Mouse (Mus musculus): Measurements from ENCODE around the gene 2010109A12Rik. TPM values are rescaled to one million over a fixed set of nuclear protein-coding genes. Genes with fewer than 3 reads are reported as not detected.

2010109A12Rik gene
- polyA plus RNA-seq (2014; fragmentation: Nextera tagmentation; extraction: Ambion mirVana) = 1.3 and 1.4 TPM in 2 replicates

- Histone ChIP-seq H3K9ac (replicated peaks; ENCODE audit: low read depth, low read length) (peak within 1 kb of the TSS; percentile 91), H3K27ac (ENCODE audit: low read depth, low read length) (peak within 1 kb of the TSS; percentile 92), H3K27me3 (ENCODE audit: control insufficient read depth, insufficient read depth, low read length) (no peaks in the 10 kb centered on the region), H3K4me2 (ENCODE audit: low read depth, low read length) (peak within 1 kb of the TSS; percentile 89), H3K9me3 (ENCODE audit: control insufficient read depth, low read length) (no peaks in the 10 kb centered on the region), H3K36me3 (ENCODE audit: control insufficient read depth, insufficient read depth, low read length) (peaks cover 4% of the 10 kb centered on the region; the same call in 1 of the 2 replicates), H3K4me3 (ENCODE audit: low read depth, low read length) (peak within 1 kb of the TSS; percentile 92), H3K4me1 (ENCODE audit: control insufficient read depth, insufficient read depth, low read length) (peaks cover 15% of the 10 kb centered on the region)
- ATAC-seq (ENCODE audit: low read depth) = peak; percentile 97
- WGBS = under 1% methylated on average over 79 of the region's 79 CpGs
Observed at GRCm38 (mm10) chr5:93206109-93207005, at the start of gene 2010109A12Rik, which contains the start of gene Ccni. TSS of gene 2010109A12Rik (plus strand) at chr5:93206518. TSS of gene Ccni (minus strand) at chr5:93206495.

- 81% methylated on average over 3 of the region's 3 CpGs for WGBS
- H3K27me3 ChIP-seq (ENCODE audit: control insufficient read depth, insufficient read depth, low read length) = no peaks in the 10 kb centered on the region
- H3K4me2 ChIP-seq (ENCODE audit: low read depth, low read length) = no peak overlapping the region
- H3K9ac ChIP-seq (replicated peaks; ENCODE audit: low read depth, low read length) = no peak overlapping the region
- peaks cover 32% of the 10 kb centered on the region for H3K36me3 ChIP-seq (ENCODE audit: control insufficient read depth, insufficient read depth, low read length)
- H3K27ac ChIP-seq (ENCODE audit: low read depth, low read length) = no peak overlapping the region
- H3K9me3 ChIP-seq (ENCODE audit: control insufficient read depth, low read length) = no peaks in the 10 kb centered on the region
- no peak overlapping the region for H3K4me3 ChIP-seq (ENCODE audit: low read depth, low read length)
- H3K4me1 ChIP-seq (ENCODE audit: control insufficient read depth, insufficient read depth, low read length) = no peaks in the 10 kb centered on the region
- ATAC-seq (ENCODE audit: low read depth) = peak; percentile 25; the same call in 1 of the 2 replicates
Observed at GRCm38 (mm10) chr5:93163541-93163940, 42.8 kb upstream of the 2010109A12Rik start.

GRCm38 (mm10) chr5:93167919-93168516 is 38.3 kb upstream of the 2010109A12Rik start:
- Histone ChIP-seq H3K4me3 (ENCODE audit: low read depth, low read length) (no peak overlapping the region), H3K36me3 (ENCODE audit: control insufficient read depth, insufficient read depth, low read length) (peaks cover 39% of the 10 kb centered on the region), H3K9me3 (ENCODE audit: control insufficient read depth, low read length) (no peaks in the 10 kb centered on the region), H3K27ac (ENCODE audit: low read depth, low read length) (no peak overlapping the region), H3K9ac (replicated peaks; ENCODE audit: low read depth, low read length) (no peak overlapping the region), H3K4me1 (ENCODE audit: control insufficient read depth, insufficient read depth, low read length) (no peaks in the 10 kb centered on the region), H3K27me3 (ENCODE audit: control insufficient read depth, insufficient read depth, low read length) (no peaks in the 10 kb centered on the region), H3K4me2 (ENCODE audit: low read depth, low read length) (no peak overlapping the region)
- no peak for ATAC-seq (ENCODE audit: low read depth)
- 95% methylated on average over 11 of the region's 11 CpGs for WGBS

GRCm38 (mm10) chr5:93168654-93169053 is 37.7 kb upstream of the 2010109A12Rik start:
- H3K36me3 ChIP-seq (ENCODE audit: control insufficient read depth, insufficient read depth, low read length) = peaks cover 39% of the 10 kb centered on the region
- 92% methylated on average over 6 of the region's 6 CpGs for WGBS

GRCm38 (mm10) chr5:93171420-93171819 is 34.9 kb upstream of the 2010109A12Rik start:
- 97% methylated on average over 15 of the region's 15 CpGs for WGBS
- Histone ChIP-seq H3K4me3 (ENCODE audit: low read depth, low read length) (no peak overlapping the region), H3K9ac (replicated peaks; ENCODE audit: low read depth, low read length) (no peak overlapping the region), H3K27ac (ENCODE audit: low read depth, low read length) (no peak overlapping the region), H3K9me3 (ENCODE audit: control insufficient read depth, low read length) (no peaks in the 10 kb centered on the region), H3K36me3 (ENCODE audit: control insufficient read depth, insufficient read depth, low read length) (peaks cover 42% of the 10 kb centered on the region), H3K4me2 (ENCODE audit: low read depth, low read length) (no peak overlapping the region), H3K27me3 (ENCODE audit: control insufficient read depth, insufficient read depth, low read length) (no peaks in the 10 kb centered on the region), H3K4me1 (ENCODE audit: control insufficient read depth, insufficient read depth, low read length) (no peaks in the 10 kb centered on the region)
- no peak for ATAC-seq (ENCODE audit: low read depth)

More at GRCm38 (mm10) chr5:93168654-93169053, 37.7 kb upstream of the 2010109A12Rik start:
- ATAC-seq (ENCODE audit: low read depth) = no peak
- Histone ChIP-seq H3K9ac (replicated peaks; ENCODE audit: low read depth, low read length) (no peak overlapping the region), H3K4me3 (ENCODE audit: low read depth, low read length) (no peak overlapping the region), H3K4me1 (ENCODE audit: control insufficient read depth, insufficient read depth, low read length) (no peaks in the 10 kb centered on the region), H3K27me3 (ENCODE audit: control insufficient read depth, insufficient read depth, low read length) (no peaks in the 10 kb centered on the region), H3K9me3 (ENCODE audit: control insufficient read depth, low read length) (no peaks in the 10 kb centered on the region), H3K4me2 (ENCODE audit: low read depth, low read length) (no peak overlapping the region), H3K27ac (ENCODE audit: low read depth, low read length) (no peak overlapping the region)

GRCm38 (mm10) chr5:93172536-93172935 is 33.8 kb upstream of the 2010109A12Rik start:
- Histone ChIP-seq H3K27ac (ENCODE audit: low read depth, low read length) (no peak overlapping the region), H3K9ac (replicated peaks; ENCODE audit: low read depth, low read length) (no peak overlapping the region), H3K36me3 (ENCODE audit: control insufficient read depth, insufficient read depth, low read length) (peaks cover 38% of the 10 kb centered on the region), H3K27me3 (ENCODE audit: control insufficient read depth, insufficient read depth, low read length) (no peaks in the 10 kb centered on the region), H3K4me3 (ENCODE audit: low read depth, low read length) (no peak overlapping the region), H3K9me3 (ENCODE audit: control insufficient read depth, low read length) (no peaks in the 10 kb centered on the region), H3K4me2 (ENCODE audit: low read depth, low read length) (no peak overlapping the region), H3K4me1 (ENCODE audit: control insufficient read depth, insufficient read depth, low read length) (no peaks in the 10 kb centered on the region)
- ATAC-seq (ENCODE audit: low read depth) = no peak
- 86% methylated on average over 6 of the region's 6 CpGs for WGBS

- WGBS = 87% methylated on average over 6 of the region's 6 CpGs
- peaks cover 24% of the 10 kb centered on the region; the same call in 1 of the 2 replicates for H3K36me3 ChIP-seq (ENCODE audit: control insufficient read depth, insufficient read depth, low read length)
Observed at GRCm38 (mm10) chr5:93174675-93175074, 31.6 kb upstream of the 2010109A12Rik start.

GRCm38 (mm10) chr5:93178616-93179015 is 27.7 kb upstream of the 2010109A12Rik start:
- Histone ChIP-seq H3K9ac (replicated peaks; ENCODE audit: low read depth, low read length) (no peak overlapping the region), H3K4me2 (ENCODE audit: low read depth, low read length) (no peak overlapping the region), H3K4me1 (ENCODE audit: control insufficient read depth, insufficient read depth, low read length) (no peaks in the 10 kb centered on the region), H3K9me3 (ENCODE audit: control insufficient read depth, low read length) (no peaks in the 10 kb centered on the region), H3K27ac (ENCODE audit: low read depth, low read length) (no peak overlapping the region), H3K27me3 (ENCODE audit: control insufficient read depth, insufficient read depth, low read length) (no peaks in the 10 kb centered on the region), H3K36me3 (ENCODE audit: control insufficient read depth, insufficient read depth, low read length) (peaks cover 9% of the 10 kb centered on the region; the same call in 1 of the 2 replicates), H3K4me3 (ENCODE audit: low read depth, low read length) (no peak overlapping the region)
- 83% methylated on average over 6 of the region's 6 CpGs for WGBS
- ATAC-seq (ENCODE audit: low read depth) = no peak

More at GRCm38 (mm10) chr5:93174675-93175074, 31.6 kb upstream of the 2010109A12Rik start:
- no peak overlapping the region for H3K4me2 ChIP-seq (ENCODE audit: low read depth, low read length)
- no peak overlapping the region for H3K9ac ChIP-seq (replicated peaks; ENCODE audit: low read depth, low read length)
- no peak for ATAC-seq (ENCODE audit: low read depth)
- H3K4me1 ChIP-seq (ENCODE audit: control insufficient read depth, insufficient read depth, low read length) = no peaks in the 10 kb centered on the region
- no peaks in the 10 kb centered on the region for H3K9me3 ChIP-seq (ENCODE audit: control insufficient read depth, low read length)
- no peak overlapping the region for H3K4me3 ChIP-seq (ENCODE audit: low read depth, low read length)
- H3K27me3 ChIP-seq (ENCODE audit: control insufficient read depth, insufficient read depth, low read length) = no peaks in the 10 kb centered on the region
- no peak overlapping the region for H3K27ac ChIP-seq (ENCODE audit: low read depth, low read length)

- no peak overlapping the region for H3K4me3 ChIP-seq (ENCODE audit: low read depth, low read length)
- H3K27me3 ChIP-seq (ENCODE audit: control insufficient read depth, insufficient read depth, low read length) = no peaks in the 10 kb centered on the region
- H3K27ac ChIP-seq (ENCODE audit: low read depth, low read length) = no peak overlapping the region
- H3K36me3 ChIP-seq (ENCODE audit: control insufficient read depth, insufficient read depth, low read length) = peaks cover 14% of the 10 kb centered on the region
- no peak overlapping the region for H3K4me2 ChIP-seq (ENCODE audit: low read depth, low read length)
- WGBS = 83% methylated on average over 2 of the region's 2 CpGs
- H3K9me3 ChIP-seq (ENCODE audit: control insufficient read depth, low read length) = no peaks in the 10 kb centered on the region
- no peak overlapping the region for H3K9ac ChIP-seq (replicated peaks; ENCODE audit: low read depth, low read length)
- ATAC-seq (ENCODE audit: low read depth) = no peak
- H3K4me1 ChIP-seq (ENCODE audit: control insufficient read depth, insufficient read depth, low read length) = no peaks in the 10 kb centered on the region
Observed at GRCm38 (mm10) chr5:93180252-93180651, 26.1 kb upstream of the 2010109A12Rik start.

Data from neural tube, embryonic 14.5 days (tissue).